Mouse (Mus musculus): ENCODE measurements at regions not wholly inside any gene's neighbourhood (a gene's known extent, or its start where the extent isn't known, plus 50 kb on each side); places are given as distances from the start of the nearest gene placed in this dataset.

DNA sequence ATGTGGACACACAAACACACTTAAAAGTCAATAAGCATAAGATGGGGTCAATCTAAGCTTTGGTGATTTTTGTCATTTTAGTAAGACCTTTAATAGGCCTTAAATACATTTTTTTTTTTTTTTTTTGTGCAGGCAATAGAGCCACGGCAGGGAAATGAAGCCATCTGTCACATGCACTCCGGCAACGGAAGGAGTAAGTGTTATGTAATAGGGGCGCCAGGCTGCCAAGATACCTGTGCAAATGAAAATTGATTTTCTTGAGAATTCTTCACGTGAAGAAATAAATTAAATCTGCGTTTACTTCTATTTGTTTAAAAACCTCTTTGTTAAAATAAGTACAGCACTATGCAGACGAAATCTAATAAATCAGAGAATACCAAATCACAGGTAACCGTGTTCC lies 54.6 kb upstream of the Card11 start:
- DNase-seq (ENCODE audit: low spot score in 2 of 2): no peak

DNA sequence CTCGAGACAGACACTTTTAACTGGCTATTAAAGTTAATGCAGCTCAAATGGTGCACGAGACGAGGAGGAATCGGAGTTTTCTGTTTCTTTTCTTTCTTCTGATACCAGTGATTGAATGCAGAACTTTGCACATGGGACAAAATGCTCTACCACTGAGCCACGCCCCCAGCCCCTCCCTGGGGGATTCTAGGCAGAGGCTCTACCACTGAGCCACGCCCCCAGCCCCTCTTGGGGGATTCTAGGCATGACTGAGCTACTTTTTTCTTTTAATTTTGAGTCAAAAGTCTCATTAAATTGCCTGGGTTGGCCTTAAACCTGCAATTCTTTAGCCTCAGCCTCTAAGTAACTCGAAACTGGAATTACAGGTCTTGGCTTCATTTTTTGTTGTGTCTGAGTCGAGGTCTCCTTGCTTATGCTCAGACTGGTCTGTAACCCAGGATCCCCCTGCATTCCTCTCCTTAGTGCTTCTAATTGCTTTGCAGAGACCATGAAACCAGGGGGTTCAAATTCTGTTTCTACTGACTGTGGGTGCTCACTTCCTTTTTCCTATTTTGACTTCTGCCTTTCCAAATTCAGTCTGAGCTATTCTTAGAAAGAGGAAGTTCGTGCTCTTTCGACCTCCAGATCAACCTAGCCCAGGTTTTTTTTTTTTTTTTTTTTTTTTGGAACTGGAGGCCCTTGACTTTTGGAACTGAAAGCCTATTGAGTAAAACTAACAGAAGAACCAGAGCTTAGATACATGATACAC lies 55.4 kb upstream of the Card11 start:
- DNase-seq (ENCODE audit: low spot score in 2 of 2): no peak

GRCm38 (mm10) chr5:141058141-141058540 lies 57.8 kb upstream of the Card11 start:
- DNase-seq (ENCODE audit: low spot score in 2 of 2): no peak

- no peak for DNase-seq (ENCODE audit: low spot score in 2 of 2)
Observed at GRCm38 (mm10) chr5:141058863-141059262, 58.5 kb upstream of the Card11 start.

GRCm38 (mm10) chr5:141062144-141062543 lies 61.8 kb upstream of the Card11 start:
- DNase-seq (ENCODE audit: low spot score in 2 of 2): no peak

DNA sequence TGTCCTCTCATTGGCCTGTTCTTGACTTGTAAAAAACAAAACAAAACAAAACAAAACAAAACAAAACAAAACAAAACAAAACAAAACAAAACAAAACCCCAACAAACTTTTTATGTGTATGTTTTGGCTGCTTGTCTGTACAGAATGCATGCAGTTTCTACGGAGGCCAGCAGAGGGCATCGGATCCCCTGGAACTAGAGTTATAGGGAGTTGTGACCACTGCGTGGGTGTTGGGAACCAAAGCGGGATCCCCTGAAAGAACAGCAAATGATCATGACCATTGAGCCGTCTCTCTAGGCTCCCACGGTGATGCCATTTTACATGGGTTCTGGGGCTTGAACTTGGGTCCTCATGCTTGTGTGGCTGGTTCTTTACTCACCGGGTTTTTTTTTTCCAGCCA lies 67.2 kb upstream of the Card11 start:
- DNase-seq (ENCODE audit: low spot score in 2 of 2): no peak

GRCm38 (mm10) chr5:141074457-141074856 lies 74.1 kb upstream of the Card11 start:
- no peak for DNase-seq (ENCODE audit: low spot score in 2 of 2)

DNA sequence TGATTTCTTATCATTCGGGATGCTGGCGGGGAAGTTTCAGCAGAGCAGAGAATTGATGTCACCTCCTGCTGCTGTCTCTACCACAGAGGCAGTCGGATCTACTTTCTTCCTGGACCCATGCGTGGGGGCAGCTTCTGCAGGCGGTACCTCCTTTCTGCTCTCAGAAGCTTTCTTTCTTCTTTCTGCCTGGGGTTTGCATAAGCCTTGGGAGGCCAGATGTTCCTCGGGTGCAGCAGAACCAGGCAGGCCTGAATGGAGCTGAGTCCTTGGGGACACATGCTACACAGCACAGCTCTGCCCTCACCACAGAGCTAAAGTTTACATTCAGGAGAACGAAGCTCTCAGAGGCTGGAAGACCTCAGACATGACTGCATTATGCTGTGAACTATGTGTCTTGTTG lies 75.8 kb upstream of the Card11 start:
- no peak for DNase-seq (ENCODE audit: low spot score in 2 of 2)

GRCm38 (mm10) chr5:141076942-141077341 lies 76.6 kb upstream of the Card11 start:
- DNase-seq (ENCODE audit: low spot score in 2 of 2): no peak

DNA sequence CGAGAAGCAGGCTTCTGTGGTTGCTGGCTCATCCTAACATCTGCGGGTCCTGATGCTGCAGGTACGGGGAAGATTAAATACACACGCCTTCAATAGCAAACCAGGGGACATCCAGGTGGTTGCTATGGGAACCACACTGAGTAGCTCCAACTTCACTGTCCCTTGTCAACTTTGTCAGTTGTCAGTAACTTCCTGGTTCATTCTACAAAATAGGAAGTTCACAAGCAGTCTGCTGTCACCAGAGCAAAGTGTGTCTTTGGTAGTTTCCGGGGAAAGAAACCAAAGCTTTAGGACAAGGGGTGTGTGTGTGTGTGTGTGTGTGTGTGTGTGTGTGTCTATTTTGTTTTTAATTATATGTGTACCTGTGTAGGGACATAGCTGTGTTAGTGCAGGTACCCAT lies 80.5 kb upstream of the Card11 start:
- no peak for DNase-seq (ENCODE audit: low spot score in 2 of 2)

GRCm38 (mm10) chr5:141084056-141084730 lies 83.8 kb upstream of the Card11 start:
- no peak for DNase-seq (ENCODE audit: low spot score in 2 of 2)

DNA sequence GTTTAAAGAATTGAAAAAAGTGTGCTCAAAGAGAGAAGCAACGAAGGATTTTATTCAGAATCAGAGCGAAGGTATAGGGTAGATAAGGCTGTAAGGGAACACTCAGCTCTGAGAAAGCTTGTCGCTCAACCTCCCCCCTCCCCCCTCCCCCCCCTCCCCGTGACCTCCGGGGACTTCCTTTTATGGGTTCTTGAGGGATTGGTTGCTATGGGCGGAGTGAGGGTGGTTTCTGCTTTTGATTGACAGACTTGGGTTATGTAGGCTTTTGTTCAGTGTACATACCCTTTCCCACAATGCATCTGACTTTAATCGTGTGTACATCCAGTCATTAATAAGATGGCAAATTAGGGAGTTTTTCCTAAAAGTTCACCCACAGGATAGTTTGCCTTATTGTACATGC lies 84.4 kb upstream of the Card11 start:
- no peak for DNase-seq (ENCODE audit: low spot score in 2 of 2)

- DNase-seq (ENCODE audit: low spot score in 2 of 2): no peak
Observed at GRCm38 (mm10) chr5:141091676-141092075, 91.3 kb upstream of the Card11 start.

GRCm38 (mm10) chr5:141093641-141094040 lies 93.3 kb upstream of the Card11 start:
- peak in 1 of 2 experiments; percentile 55 for DNase-seq (ENCODE audit: low spot score in 2 of 2)

DNA sequence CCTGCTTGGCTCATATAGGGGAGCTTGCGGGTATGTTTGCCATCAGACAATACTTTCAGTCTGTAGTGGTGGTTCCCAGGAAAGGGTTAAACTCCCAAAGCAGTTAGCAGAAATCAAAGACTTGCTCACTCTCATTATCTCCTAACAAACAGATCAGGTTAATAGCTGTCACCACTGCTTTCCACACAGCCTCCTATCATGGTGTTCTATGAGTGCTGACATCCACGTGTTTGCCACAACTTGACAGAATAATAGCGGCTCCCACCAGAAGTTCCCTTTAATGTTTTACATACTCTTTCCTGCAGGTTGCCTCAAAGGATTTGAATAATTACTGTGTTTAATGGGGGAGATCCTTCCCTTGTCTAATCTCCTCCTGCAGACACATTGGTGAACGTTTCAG lies 97.5 kb upstream of the Card11 start:
- no peak for DNase-seq (ENCODE audit: low spot score in 2 of 2)

GRCm38 (mm10) chr5:141111666-141112065 lies 111.3 kb upstream of the Card11 start:
- DNase-seq (ENCODE audit: low spot score in 2 of 2): no peak

GRCm38 (mm10) chr5:141115273-141115904 lies 115.0 kb upstream of the Card11 start:
- DNase-seq (ENCODE audit: low spot score in 2 of 2): no peak

GRCm38 (mm10) chr5:141115963-141116362 lies 115.6 kb upstream of the Card11 start:
- DNase-seq (ENCODE audit: low spot score in 2 of 2): no peak

GRCm38 (mm10) chr5:141125870-141126269 lies 115.4 kb upstream of the Sdk1 start:
- DNase-seq (ENCODE audit: low spot score in 2 of 2): no peak

DNA sequence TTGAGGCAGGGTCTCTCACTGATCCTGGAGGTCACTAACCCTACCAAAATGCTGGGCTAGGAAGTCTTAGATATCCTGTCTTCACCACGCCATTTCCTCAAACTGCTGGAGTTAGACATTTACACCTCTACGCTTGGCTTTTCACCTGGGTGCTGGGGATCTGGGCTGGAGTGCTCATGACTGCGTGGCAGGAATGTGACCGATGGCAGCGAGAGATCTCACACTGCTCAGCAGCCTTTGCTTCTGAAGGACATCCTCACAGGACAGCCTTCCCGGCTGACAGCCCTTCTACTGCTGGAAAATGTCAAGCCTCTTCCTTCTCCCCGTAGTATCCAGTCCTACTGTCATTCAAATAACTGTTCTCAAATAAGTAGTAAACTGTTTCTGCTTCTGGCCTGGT lies 114.8 kb upstream of the Sdk1 start:
- no peak for DNase-seq (ENCODE audit: low spot score in 2 of 2)

DNA sequence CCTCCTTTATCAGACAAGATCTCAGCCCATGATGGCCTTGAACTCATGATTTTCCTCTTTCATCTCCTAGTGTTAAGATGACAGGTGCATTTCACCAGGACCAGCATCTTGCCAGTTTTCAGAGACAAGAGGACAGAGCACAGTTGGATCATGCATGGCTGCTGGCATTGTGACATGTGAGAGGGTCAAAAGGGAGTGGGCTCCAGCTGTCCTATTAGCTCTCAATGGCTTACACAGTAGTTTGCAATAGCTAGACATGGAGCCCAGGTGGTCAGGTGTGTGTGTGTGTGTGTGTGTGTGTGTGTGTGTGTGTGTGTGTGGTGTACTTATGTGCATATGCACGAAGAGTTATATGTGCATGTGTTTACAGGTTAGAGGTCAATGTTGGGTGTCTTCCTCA lies 110.3 kb upstream of the Sdk1 start:
- DNase-seq (ENCODE audit: low spot score in 2 of 2): no peak

- no peak for DNase-seq (ENCODE audit: low spot score in 2 of 2)
Observed at GRCm38 (mm10) chr5:141131906-141132305, 109.4 kb upstream of the Sdk1 start.

DNA sequence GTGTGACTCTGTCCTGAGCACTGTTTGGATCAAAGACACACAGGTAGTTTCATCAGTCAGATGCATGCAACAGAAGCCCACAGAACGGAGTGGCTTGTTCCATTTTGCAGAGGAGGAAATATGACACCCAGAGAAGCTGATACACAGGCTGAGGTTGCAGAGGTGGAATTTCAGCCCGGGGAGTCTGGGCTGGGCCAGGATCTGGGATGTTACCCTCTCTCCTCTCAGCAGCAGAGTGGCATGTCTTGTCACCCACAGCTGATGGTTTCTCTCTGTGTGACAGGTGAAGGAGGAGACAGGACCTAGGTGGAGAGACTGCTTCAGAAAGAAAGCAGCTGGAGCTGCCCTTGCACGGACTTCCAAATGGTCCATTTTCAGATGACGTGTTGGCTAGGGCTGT lies 105.1 kb upstream of the Sdk1 start:
- DNase-seq (ENCODE audit: low spot score in 2 of 2): no peak

Data from cerebellum, postnatal 4 days (tissue).